Mouse (Mus musculus) adrenal gland, adult 18-20 months (tissue): ENCODE results near the gene Gm6588. TPM values are rescaled to one million over a fixed set of nuclear protein-coding genes. Genes with fewer than 3 reads are reported as not detected.
"Not testable (repeated sequence)": the region's sequence is repeated elsewhere in the genome, so short reads cannot be mapped to it uniquely, and the experiment has no call there.

Source experiments
- DNase-seq, 2 experiments: peaks; one replicate each; pipeline ENCODE4 v3.0.0; 2021 to 2022; ENCODE audit warnings: low spot score in 2 of 2
- long read RNA-seq, 2 experiments: library from polyadenylated mRNA; stranded (forward); transcript quantifications; one replicate each; pipeline ENCODE4 v2.0.0; 2021
- total RNA-seq, 2 experiments: library from RNA; stranded (reverse); gene quantifications; 1 replicate in 1 of 2; 2 replicates in 1 of 2; pipeline ENCODE4 v1.2.3; 2021

The Gm6588 gene
- not detected for total RNA-seq
- long read RNA-seq, experiment 1 = 0 reads
- long read RNA-seq, experiment 2 = 0 reads

DNA sequence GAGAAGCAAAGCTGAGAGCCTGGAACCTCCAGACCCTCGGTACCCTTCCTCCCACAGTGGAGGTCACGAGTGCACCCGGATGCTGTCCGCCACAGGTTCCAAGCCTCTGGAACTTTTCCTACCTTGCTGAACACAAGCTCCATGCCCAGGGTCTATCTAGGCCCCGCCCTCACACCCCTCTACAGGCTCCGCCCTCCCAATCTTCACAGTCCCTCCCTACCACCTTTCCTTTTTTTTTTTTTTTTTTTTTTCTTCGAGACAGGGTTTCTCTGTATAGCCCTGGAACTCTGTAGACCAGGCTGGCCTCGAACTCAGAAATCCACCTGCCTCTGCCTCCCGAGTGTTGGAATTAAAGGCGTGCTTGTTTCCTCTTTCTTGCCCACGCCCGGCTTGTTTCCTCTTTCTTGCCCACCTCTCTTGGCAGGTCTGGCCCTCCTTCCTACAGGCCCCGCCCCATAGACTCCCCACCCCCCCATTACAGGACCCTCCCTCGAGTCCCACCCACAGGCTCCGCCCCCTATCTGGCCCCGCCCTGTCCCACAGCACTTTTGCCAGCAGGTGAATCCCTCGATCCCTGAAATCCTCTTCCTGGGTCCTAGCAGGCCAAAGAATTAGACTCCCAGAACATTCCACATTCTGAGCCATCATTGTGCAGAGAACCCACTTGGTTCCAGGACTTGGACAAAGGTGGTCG lies at the start of gene Gm6588:
Gene Gm6588, plus strand, starts transcription at position 680 of the 694 bp plus-strand sequence.
- no peak for DNase-seq

DNA sequence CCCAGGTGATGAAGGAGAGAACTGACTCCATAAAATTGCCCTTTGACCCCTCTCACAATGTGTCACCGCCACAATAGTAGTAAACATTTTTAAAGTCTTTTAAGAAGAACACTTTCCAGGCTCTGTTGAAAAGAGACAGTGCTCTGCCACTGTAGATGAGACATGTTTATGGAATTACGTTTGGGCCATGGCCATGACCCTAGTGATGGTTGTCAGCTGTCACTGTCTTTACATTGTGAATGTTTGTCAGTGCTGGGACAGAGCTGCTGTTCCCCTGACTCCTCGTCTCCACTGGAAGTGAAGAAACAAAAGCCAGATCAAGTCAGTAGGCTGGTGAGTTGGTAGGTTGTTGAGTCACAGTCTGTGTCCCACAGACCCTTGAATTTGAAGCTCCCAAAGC lies 46.8 kb upstream of the Gm6588 start:
- no peak for DNase-seq

DNA sequence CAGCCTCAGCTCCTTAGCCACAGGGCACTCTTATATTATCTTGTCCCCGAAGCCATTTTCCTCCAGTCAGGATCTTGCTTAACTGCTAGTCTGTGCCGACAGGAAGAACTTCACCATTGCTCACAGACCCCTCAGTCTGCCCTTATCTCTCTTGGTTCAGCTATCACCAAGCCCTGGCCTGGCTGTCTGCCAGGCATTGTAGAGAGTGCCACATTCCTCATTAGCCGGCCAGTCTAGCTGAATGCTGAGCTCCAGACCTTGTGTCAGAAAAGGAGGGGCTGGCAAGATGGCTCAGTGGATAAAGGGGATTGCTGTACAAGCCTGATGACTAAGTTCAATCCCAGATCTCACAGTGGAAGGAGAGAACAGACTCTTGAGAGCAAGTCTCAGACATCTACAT lies 43.2 kb upstream of the Gm6588 start:
- DNase-seq = no peak

DNA sequence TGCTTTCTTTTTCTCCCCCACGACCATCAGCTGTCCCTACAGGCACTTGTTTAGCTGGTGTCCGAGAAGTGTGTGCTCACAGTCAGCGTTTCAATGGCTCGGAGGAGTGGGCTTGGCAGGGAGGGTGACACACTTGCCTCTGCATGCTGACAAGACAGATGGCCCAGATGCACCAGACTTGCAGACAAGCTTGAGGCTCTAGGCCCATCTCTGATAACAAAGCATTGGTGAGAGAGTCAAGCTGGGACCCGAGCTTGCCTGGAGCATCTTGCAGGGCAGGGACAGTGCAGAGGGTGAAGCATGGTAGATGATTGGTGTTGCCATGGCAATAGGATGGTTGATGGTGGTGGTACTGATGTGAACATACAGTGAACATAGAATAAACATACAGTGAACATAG lies 40.0 kb upstream of the Gm6588 start:
- no peak for DNase-seq

DNA sequence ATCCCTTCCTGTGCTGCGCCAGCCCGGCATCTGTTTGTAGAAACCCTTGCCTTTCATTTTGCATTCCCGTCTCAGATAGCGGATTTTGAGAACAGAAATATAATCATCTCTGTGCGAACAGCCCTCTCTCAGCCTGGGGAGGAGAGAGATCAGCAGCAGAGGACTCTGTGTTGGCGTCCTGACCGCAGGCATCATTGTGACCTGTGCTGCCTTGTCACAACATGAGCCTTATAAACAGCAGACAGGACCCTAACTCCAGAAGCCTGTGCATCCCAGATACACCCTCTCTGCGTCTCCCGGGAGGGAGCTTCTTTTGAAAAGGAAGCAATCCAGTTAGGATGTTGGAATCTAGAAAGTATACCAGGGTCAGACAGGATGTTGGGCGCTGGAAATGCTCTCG lies 38.2 kb upstream of the Gm6588 start:
- DNase-seq = no peak

DNA sequence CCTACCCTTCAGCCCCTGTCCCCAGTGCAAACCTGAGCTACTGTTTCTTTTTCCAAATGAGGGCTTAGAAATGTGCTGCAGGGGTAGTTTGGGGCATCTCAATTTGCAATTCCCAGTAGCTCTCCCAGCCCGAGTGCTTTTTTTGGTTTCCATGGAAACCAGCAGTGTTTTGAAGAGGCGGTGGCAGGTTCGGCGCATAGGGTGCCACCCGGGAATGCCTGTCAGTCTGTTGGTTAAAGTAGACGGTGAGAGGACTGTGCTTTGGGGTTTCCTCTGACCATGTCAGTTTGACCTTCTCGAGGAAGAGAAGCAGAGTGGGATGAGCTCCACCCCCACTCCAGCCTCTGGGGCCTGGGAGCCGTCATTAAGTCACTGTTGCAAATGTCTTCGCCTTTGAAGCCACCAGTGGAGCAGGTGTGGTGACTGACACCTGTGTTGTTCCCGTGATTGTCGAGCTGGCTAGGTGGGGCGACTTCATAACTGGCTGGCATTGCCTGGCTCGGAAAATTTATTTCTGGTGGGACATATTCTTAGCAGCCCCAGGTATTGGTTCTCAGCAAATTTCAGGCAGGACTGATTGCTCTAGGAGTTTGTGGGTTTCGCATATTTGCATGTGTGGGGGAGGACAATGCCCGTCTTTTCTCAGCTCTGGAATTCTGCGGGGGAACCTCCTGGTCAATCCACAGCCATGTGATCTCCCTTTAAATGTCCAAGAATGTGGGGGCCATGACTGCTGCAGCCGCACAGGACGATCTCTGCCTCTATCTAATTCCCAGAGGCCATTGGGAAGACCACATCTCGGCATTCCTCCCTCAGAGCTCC lies 37.5 kb upstream of the Gm6588 start:
- DNase-seq = no peak

DNA sequence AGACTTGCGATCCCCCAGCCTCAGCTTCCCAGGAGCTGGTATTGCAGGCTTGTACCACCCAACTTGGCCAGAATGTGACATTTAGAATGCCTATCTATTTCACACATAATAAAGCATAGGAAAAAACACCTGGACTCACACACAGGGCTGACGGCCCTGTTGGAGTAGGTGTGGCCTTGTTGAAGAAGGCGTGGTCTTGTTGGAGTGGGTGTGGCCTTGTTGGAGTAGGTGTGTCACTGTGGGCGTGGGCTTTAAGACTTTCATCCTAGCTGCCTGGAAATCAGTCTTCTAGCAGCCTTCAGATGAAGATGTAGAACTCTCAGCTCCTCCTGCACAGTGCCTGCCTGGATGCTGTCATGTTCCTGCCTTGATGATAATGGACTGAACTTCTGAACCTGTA lies 36.4 kb upstream of the Gm6588 start:
- DNase-seq = not testable (repeated sequence)

DNA sequence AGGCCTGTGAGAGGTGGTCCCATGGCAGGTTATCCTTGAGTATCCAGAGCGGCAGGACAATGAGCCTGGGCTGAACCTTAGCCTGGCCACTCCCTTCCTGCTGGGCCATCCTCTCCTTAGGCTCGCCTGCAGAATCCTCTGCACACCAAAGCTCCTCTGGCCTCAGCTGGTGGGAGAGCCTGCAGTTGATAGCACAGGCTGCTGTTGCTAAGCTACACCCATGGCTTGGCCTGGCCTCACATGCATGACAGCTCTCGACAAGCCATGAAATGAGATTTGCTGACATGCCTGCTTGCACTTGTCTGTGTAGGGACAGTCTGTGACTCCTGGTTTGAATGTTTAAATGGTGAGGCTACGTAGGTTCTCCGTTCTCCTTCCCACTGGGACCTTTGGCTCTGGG lies 32.6 kb upstream of the Gm6588 start:
- no peak for DNase-seq

DNA sequence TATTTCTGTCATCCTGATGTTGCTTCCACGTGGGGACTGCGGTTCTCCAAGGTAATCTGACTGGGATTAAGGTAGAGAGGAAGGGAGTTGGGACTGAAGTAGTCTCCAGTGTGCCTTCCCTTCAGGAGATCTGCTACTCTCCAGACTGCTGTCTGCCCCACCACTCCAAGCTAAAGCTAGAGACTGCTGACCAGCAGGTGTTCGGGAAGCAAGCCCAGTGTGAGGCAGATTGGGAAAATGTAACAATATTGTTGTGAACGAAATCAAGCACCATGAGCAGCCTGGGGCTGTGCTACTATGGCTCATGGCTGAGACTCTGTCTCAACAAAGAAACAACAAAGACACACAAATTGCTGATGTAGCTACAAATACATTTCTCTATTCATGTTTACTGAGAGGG lies 31.2 kb upstream of the Gm6588 start:
- no peak for DNase-seq

DNA sequence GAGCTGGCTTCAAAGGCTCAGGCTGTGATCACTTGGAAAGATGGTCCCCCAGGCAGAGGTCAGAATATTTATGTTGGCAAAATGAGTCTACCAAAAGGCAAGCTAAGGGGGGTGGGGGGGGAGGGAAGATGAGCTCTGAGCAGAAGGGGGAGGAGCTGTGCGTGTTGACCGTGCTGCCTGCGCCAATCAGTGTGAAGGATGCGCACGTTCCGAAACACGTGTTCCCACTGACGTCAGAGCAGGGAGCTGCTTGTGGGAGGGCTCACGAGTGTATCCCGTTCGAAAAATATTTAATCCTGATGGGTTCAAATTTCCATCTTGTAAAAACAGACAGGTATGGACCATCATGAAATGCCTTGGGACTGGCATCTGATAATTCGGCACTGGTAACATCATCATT lies 29.7 kb upstream of the Gm6588 start:
- no peak for DNase-seq

DNA sequence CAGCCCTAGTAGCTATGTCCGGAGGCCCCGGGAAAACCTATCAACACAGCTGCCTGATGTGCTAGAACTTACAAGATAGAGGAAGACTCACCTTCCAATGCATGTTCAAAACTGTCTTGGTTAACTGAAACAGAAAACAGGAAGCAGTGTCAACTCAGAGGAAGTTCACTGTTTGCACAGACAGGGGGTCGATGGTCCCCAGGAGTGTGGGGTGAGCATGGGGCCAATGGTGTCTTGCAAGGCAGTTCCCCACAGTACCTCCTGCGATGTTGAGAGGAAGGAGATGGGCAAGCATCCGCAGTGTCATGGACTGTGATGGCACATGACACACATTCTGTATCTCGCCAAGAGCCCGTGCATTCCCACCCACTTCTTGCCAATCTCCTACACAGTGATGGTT lies 22.6 kb upstream of the Gm6588 start:
- DNase-seq = peak in 1 of 2 experiments; percentile 6

DNA sequence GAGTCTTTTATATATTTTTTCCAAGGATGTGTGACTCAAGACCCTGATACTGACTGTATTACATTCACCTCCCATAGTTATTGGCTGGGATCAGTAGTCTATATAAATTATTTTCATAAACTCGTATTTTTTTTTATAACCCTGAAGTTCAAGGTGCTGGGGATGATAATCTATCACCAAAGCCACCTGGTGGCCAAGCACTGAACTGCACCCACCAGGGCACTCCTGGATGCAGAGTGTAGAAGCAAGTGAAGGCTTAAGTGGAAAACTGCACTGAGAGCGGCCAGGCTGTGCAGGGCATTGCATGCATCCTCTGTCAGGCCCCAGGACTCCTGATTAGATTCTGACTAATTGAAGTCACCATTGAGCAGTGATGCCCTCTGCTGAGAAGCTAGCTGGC lies 21.9 kb upstream of the Gm6588 start:
- DNase-seq = peak; percentile 66 to 67

DNA sequence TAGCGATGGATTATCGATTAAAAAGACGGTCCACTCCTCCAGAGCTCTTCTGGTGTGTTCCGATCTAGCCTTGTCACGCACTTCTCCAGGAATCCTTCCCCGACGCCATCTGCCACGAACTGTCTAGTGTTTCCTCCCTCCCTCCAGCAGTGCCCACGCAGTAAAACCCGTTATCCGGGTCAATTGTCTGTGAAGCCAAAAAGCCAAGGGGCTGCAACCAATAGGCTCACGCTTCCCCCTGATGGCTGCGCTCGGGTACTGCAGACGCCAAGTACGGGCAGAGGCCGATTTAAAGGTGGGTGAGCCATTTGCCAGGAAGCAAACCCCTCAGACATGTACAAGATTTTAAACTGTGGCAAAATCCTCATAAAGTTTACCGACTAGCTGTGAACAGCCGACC lies 20.3 kb upstream of the Gm6588 start:
- peak; percentile 61 to 65 for DNase-seq

DNA sequence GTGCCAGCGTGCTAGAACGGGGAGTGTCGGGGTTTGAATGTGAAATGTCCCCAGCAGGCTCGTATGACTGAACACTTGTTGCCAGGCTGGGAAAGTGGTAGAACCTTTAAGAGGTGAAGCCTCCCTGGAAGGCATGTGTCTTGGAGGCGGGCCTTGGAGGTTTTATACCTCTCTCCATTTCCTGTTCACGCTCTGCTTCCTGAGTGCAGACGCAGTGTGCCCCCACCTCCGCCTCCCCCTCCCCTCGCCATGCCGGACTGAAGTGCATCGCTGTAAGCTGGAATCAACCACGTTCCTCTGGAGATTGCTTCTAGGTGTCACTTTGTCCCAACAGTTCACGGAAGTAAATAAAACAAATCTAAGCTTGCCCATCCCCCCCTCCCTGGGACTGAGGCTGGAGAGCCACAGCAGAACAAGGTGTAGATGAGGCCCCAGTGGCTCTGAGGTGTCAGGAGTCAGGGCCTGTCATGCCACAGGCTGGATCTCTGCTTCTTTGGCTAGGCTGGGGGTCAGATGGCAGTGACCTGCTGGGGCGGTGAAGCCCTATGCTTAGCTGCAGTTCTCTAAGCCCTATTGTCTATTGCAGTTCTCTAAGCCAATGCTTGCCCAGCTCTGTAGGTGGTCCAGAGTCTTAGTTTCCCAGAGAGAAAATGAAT lies 18.0 kb upstream of the Gm6588 start:
- DNase-seq = no peak

DNA sequence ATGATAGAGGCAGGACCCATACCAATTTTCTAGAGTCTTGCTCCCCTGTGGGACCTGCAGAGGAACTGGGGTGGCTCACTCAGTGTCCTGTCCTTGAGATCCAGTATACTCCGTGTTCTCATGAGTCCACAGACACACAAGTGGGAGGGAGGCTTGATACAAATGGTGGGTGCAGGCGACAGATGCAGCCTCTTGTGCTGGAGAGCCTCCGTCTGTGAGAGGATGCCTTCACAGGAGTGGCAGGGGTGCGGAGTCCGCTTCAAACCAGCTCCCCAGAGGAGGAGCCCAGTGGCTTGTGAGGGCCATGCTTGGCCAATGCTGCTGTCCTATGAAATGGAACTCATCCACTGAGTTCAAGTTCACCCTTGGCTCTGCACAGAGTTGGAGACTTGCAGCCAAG lies 17.2 kb upstream of the Gm6588 start:
- DNase-seq = no peak

DNA sequence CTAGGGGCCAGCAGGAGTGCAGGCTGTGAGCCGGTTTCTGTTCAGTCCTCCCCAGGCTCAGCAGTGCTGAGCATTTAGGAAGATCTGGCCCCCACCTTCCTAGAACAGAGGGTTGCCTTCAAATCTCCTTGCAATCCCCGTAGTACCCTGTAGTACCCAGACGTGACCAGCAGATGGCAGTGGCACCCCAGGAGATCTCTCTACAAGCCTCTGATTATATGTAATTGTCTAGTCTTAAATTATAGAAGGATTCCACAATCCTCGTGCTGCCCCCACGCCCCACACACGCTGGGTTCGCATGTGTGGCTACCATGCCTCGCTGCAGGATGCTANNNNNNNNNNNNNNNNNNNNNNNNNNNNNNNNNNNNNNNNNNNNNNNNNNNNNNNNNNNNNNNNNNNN lies 16.2 kb upstream of the Gm6588 start:
- peak; percentile 76 to 77 for DNase-seq

DNA sequence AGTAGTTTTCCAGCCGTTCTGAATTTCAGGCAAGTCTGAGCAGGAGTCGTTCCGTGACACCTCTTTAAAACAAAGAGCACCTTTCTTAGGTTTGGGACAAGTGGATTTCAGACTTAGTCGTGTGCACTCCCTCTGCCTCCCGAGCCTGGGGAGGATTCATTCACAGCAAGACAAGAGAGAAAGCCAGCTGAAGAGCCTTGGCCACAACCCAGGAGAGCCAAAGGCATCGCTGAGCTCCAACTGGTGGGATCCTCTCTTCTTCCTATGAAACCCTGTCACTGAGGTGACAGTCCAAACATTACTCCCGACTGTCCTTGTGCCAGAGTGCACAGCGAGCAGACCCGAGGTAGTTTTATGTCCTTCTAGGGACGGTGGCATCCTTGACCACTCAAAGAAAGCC lies 10.7 kb upstream of the Gm6588 start:
- no peak for DNase-seq

DNA sequence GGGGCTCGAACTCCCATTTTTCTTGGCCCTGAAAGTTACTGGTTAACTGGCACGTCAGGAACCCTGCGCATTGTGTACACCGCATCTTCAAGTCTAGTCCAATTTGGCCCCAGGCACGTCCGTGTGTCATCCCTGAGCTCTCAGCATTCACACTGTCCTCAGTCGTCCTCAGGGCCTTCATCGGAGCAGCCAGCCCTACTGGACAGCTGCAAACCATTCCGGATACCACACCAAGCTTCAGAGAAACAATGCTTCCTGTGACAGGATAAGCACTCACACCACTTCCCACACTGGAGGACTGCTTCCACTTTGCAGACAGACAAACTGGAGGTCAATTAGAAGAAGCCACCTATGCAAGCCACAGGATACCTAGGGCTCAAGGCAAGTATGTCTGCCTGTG lies 3.9 kb downstream of the Gm6588 start:
- DNase-seq = no peak

DNA sequence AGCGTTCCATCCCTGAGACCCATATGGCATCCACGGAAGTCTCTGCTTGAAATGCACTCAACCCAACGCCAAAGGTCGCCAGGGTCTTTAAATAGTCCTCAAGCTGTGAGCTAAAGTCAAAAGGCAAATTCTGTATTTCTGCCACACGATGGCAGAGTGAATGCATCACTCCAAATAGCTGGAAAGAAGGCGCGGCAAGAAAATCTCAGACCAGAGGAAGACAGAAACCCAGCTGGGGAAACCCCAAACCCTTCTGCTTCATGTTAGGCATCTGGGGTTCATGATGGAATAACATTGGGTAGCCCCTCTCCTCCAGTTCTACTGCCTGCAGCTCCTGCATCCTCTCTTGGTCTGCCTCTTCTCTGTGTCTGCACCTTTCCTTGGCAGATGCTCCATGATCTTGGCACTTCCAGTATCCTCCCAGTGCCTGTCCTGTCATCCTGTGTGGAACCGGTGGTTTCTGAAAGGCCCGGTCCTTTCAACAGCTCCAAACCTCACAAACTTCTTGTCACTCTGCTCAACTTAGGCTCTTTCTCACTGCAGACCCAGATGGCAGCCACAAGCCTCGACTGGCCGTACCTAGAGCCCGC lies 5.8 kb downstream of the Gm6588 start:
- no peak for DNase-seq

DNA sequence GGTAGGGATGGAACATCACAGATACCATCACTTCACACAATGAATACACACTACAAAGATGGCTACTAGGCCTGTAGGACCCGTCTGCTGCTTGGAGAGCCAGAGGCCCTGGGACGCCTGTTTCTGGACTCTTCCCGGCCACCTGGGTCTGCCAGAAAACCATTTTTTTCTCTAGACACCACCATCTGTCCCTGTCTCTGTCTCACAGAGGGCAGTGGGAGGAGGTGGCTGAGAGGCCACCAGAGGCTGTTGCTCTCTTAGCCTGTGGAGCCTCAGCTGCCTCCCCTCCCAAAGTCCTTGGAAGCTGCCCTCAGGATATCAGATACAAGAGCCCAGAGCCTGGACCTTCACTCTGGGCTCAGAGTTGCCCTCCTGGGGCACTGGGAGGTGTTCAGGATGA lies 10.7 kb downstream of the Gm6588 start:
- DNase-seq = no peak

DNA sequence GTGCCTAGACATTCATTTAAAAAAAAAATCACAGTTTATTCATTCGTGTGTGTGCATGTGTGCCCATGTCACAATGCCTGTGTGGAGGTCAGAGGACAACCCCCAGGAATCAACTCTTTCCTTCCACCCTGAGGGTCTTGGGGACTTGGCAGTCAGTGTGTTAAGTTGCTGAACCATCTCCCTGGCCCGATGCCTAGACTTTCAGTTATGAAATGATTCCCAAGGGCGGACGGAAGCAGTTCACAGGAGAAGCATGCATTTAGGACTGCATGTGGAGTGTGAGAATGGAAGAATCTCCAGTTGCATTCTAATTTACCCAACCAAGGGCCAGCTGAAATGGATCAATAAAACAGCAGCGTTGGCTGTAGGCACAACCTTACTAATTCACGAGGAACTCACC lies 17.1 kb downstream of the Gm6588 start:
- no peak for DNase-seq
